Mouse (Mus musculus) cerebellum, adult 2 months (tissue): Measurements from ENCODE around the gene Ern1. TPM values are rescaled to one million over a fixed set of nuclear protein-coding genes. Genes with fewer than 3 reads are reported as not detected.

Source experiments
- DNase-seq, 2 experiments: peaks; one replicate each; pipeline ENCODE4 v3.0.0; 2021
- H3K27ac ChIP-seq: fragments of 200-500 bp; 2 replicates; pipeline ENCODE4 v1.5.1; 2012; ENCODE audit warnings: low read length, control low read depth, inconsistent platforms; ENCODE audit not compliant: insufficient read depth
- H3K27me3 ChIP-seq: fragments of 200-500 bp; 2 replicates; pipeline ENCODE4 v1.6.1; 2012; ENCODE audit warnings: inconsistent platforms, mild to moderate bottlenecking, low read length, moderate library complexity; ENCODE audit not compliant: control insufficient read depth, insufficient read depth
- H3K4me1 ChIP-seq: fragments of 200-500 bp; 2 replicates; pipeline ENCODE4 v1.6.1; 2011; ENCODE audit warnings: low read length; ENCODE audit not compliant: control insufficient read depth, insufficient read depth
- H3K4me3 ChIP-seq: fragments of 200-500 bp; replicated peaks from 2 replicates; pipeline ENCODE3; 2011; ENCODE audit warnings: mild to moderate bottlenecking, low read depth, low read length, control low read depth; ENCODE audit not compliant: insufficient read depth
- CTCF ChIP-seq: fragments of 200-500 bp; IDR thresholded peaks from 2 replicates; pipeline ENCODE4 v1.5.1; 2011; ENCODE audit warnings: low read depth, mild to moderate bottlenecking, control low read depth, low read length, moderate library complexity, borderline replicate concordance; ENCODE audit not compliant: insufficient read depth
- POLR2A ChIP-seq: fragments of 200-500 bp; IDR thresholded peaks from 2 replicates; pipeline ENCODE4 v1.6.1; 2011; ENCODE audit warnings: low read length, control low read depth, borderline replicate concordance; ENCODE audit not compliant: insufficient read depth
- WGBS: fragments of 180-500 bp; shearing (Covaris S2); methylation state at CpG from one replicate; pipeline ENCODE4 v1.1.7; 2018; 5-methylcytosine and 5-hydroxymethylcytosine counted together
- polyA plus RNA-seq: library from polyadenylated mRNA; depleted of rRNA; stranded (reverse); fragments of >200 nt; gene quantifications from 2 replicates; pipeline ENCODE4 v1.2.3, GENCODE M21; 2012

Gene Ern1
- polyA plus RNA-seq, 1 experiment = 7.6 TPM

- DNase-seq = no peak
- no peak overlapping the region for H3K27ac ChIP-seq
- TF ChIP-seq CTCF (no peak), POLR2A (no peak)
- no peak overlapping the region for H3K4me3 ChIP-seq
- WGBS = 91% methylated on average over 14 of the region's 14 CpGs
- H3K27me3 ChIP-seq = no peaks in the 10 kb centered on the region
- no peaks in the 10 kb centered on the region for H3K4me1 ChIP-seq
These were observed 23.8 kb upstream of the Ern1 start for GRCm38 (mm10) chr11:106511236-106512005.

DNA sequence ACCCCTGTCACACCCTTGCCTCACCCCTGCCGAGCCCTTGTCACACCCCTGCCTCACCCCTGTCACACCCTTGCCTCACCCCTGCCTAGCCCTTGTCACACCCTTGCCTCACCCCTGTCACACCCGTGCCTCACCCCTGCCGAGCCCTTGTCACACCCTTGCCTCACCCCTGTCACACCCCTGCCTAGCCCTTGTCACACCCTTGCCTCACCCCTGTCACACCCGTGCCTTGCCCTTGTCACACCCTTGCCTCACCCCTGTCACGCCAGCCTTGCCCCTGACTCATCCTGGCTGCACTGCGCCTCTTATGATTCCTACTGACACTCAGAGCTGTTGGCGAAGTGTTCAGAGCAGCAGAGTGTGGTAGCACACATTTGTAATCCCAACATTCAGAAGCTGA is 20.0 kb upstream of the Ern1 start:
- H3K27ac ChIP-seq = no peak overlapping the region
- 82% methylated on average over 7 of the region's 7 CpGs for WGBS

GRCm38 (mm10) chr11:106506211-106506610 is 18.6 kb upstream of the Ern1 start:
- H3K27ac ChIP-seq = no peak overlapping the region
- DNase-seq = no peak
- H3K27me3 ChIP-seq = no peaks in the 10 kb centered on the region
- WGBS = 85% methylated on average over 6 of the region's 6 CpGs
- H3K4me1 ChIP-seq = no peaks in the 10 kb centered on the region
- TF ChIP-seq POLR2A (no peak), CTCF (no peak)
- no peak overlapping the region for H3K4me3 ChIP-seq

More for the DNA sequence above, 20.0 kb upstream of the Ern1 start:
- no peak for DNase-seq
- Histone ChIP-seq H3K4me3 (no peak overlapping the region), H3K4me1 (no peaks in the 10 kb centered on the region), H3K27me3 (no peaks in the 10 kb centered on the region)
- TF ChIP-seq CTCF = no peak
- TF ChIP-seq POLR2A = no peak

GRCm38 (mm10) chr11:106504129-106504528 is 16.5 kb upstream of the Ern1 start:
- H3K27me3 ChIP-seq = no peaks in the 10 kb centered on the region
- no peak overlapping the region for H3K27ac ChIP-seq
- H3K4me3 ChIP-seq = no peak overlapping the region
- H3K4me1 ChIP-seq = no peaks in the 10 kb centered on the region
- DNase-seq = no peak
- TF ChIP-seq CTCF (no peak), POLR2A (no peak)

DNA sequence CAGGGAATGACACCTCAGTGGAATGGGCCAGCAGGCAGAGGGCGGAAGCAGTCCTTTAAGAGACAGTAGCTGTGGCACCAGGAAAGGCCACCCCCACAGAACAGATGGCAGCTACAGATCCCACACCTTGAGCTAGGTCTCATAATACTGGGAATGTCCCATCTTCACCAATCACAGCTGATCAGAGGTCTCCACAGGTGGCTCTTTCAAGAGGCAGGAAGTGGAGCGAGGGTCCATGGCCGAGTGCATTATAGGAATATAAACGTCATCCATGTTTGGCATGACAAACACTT is 15.7 kb upstream of the Ern1 start:
- 49% methylated on average over 4 of the region's 4 CpGs for WGBS
- DNase-seq = no peak
- no peak for TF ChIP-seq CTCF
- no peak for TF ChIP-seq POLR2A
- Histone ChIP-seq H3K4me1 (no peaks in the 10 kb centered on the region), H3K27me3 (no peaks in the 10 kb centered on the region), H3K4me3 (no peak overlapping the region), H3K27ac (no peak overlapping the region)

GRCm38 (mm10) chr11:106502631-106503424 is 15.2 kb upstream of the Ern1 start:
- Histone ChIP-seq H3K4me1 (no peaks in the 10 kb centered on the region), H3K27ac (no peak overlapping the region), H3K4me3 (no peak overlapping the region), H3K27me3 (no peaks in the 10 kb centered on the region)
- TF ChIP-seq POLR2A (no peak), CTCF (no peak)
- DNase-seq = no peak
- 58% methylated on average over 13 of the region's 13 CpGs for WGBS

- Histone ChIP-seq H3K4me3 (no peak overlapping the region), H3K27me3 (no peaks in the 10 kb centered on the region), H3K27ac (no peak overlapping the region), H3K4me1 (no peaks in the 10 kb centered on the region)
- TF ChIP-seq CTCF (no peak), POLR2A (no peak)
- no peak for DNase-seq
These were observed 14.5 kb upstream of the Ern1 start for GRCm38 (mm10) chr11:106502159-106502505.
